Mouse (Mus musculus) intestine, embryonic 16.5 days (tissue): ENCODE results near the gene Sar1a. TPM values are rescaled to one million over a fixed set of nuclear protein-coding genes. Genes with fewer than 3 reads are reported as not detected.

Experiments
- ATAC-seq: fragments of 200-750 bp; cut with Nextera tagmentation; 2 replicates; pipeline ENCODE4 v1.8.0; 2017; ENCODE audit warnings: moderate TSS enrichment, moderate library complexity
- H3K27ac ChIP-seq: fragments of 300-500 bp; sonication (generic); 2 replicates; pipeline ENCODE4 v1.5.1; 2014; ENCODE audit warnings: mild to moderate bottlenecking, low read length
- H3K27me3 ChIP-seq: fragments of 300-500 bp; sonication (generic); replicated peaks from 2 replicates; pipeline ENCODE4 v1.6.1; 2014; ENCODE audit warnings: low read length, control low read depth, mixed read lengths; ENCODE audit not compliant: control insufficient read depth, insufficient read depth
- H3K36me3 ChIP-seq: fragments of 300-500 bp; sonication (generic); 2 replicates; pipeline ENCODE4 v1.6.1; 2014; ENCODE audit warnings: low read length, control low read depth; ENCODE audit not compliant: control insufficient read depth, insufficient read depth
- H3K4me1 ChIP-seq: fragments of 300-500 bp; sonication (generic); 2 replicates; pipeline ENCODE4 v1.6.1; 2014; ENCODE audit warnings: low read length, control low read depth, mixed read lengths; ENCODE audit not compliant: control insufficient read depth, insufficient read depth
- H3K4me2 ChIP-seq: fragments of 300-500 bp; sonication (generic); 2 replicates; pipeline ENCODE4 v1.6.1; 2014; ENCODE audit warnings: low read depth, low read length, control low read depth
- H3K4me3 ChIP-seq: fragments of 300-500 bp; sonication (generic); 2 replicates; pipeline ENCODE4 v1.5.1; 2014; ENCODE audit warnings: mild to moderate bottlenecking, low read length
- H3K9ac ChIP-seq: fragments of 300-500 bp; sonication (generic); 2 replicates; pipeline ENCODE4 v1.6.1; 2014; ENCODE audit warnings: low read depth, low read length
- H3K9me3 ChIP-seq: fragments of 300-500 bp; sonication (generic); 2 replicates; pipeline ENCODE4 v1.6.1; 2016; ENCODE audit warnings: low read length, control low read depth; ENCODE audit not compliant: control insufficient read depth
- WGBS: fragments of 180-500 bp; shearing (Covaris S2); extraction: QIAGEN DNeasy Blood & Tissue Kit; methylation state at CpG from one replicate; pipeline ENCODE4 v1.1.7; 2014; 5-methylcytosine and 5-hydroxymethylcytosine counted together
- polyA plus RNA-seq: library from polyadenylated mRNA; unstranded; fragments of >200 nt; fragmentation: Nextera tagmentation; extraction: Ambion mirVana; gene quantifications from 2 replicates; pipeline ENCODE4 v1.2.1, GENCODE M21; 2015

Sar1a gene
- polyA plus RNA-seq, 1 experiment from 2014 or later = 178 TPM

DNA sequence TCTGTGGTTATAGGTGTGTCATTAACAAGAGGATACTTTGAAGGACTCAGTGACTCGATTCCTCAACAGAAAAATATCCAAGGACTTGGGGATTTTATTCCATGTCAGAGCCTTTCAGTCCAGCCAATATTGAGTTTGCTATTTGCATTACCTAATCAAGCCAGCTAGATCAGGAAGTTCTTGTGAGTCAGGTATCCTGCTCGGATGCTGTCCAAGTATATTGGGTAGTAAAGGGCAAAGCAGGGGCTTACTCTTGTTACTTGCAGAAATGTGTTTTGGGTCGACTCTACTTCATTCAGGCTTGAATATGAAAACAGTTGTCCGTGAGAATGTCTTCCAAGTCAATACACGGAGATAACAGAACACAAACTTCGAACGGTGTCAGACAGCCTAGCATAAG lies 25.4 kb upstream of the Sar1a start:
- peaks cover under 1% of the 10 kb centered on the region; the same call in 1 of the 2 replicates for H3K36me3 ChIP-seq

DNA sequence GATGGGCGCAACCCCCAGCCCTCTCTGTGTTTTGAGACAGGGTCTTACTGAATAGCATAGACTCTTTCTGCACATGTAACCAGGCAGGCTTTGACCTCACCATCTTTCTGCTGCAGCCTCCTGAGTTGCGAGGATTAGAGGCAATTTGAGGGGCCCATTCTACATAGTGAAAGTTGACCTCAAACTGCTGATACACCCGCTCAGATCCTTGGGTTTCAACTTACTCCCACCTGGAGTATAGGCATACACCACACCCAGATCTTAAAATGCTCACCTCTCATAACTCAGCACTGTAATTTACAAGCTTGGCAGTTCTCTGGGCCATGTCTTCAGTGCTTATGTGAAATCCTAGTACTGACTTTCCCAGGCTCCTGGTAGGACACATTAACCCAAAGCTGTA lies 24.9 kb upstream of the Sar1a start:
- Histone ChIP-seq H3K9ac (no peak overlapping the region), H3K27me3 (no peaks in the 10 kb centered on the region), H3K36me3 (peaks cover 3% of the 10 kb centered on the region; the same call in 1 of the 2 replicates), H3K9me3 (no peaks in the 10 kb centered on the region), H3K4me2 (no peak overlapping the region), H3K4me3 (no peak overlapping the region), H3K27ac (no peak overlapping the region), H3K4me1 (peaks cover 8% of the 10 kb centered on the region; the same call in 1 of the 2 replicates)
- ATAC-seq = no peak
- WGBS = 72% methylated on average over 3 of the region's 3 CpGs

More for the DNA sequence above, 25.4 kb upstream of the Sar1a start:
- H3K4me3 ChIP-seq = no peak overlapping the region
- no peaks in the 10 kb centered on the region for H3K9me3 ChIP-seq
- 84% methylated on average over 7 of the region's 7 CpGs for WGBS
- no peaks in the 10 kb centered on the region for H3K27me3 ChIP-seq
- no peak overlapping the region for H3K4me2 ChIP-seq
- H3K27ac ChIP-seq = no peak overlapping the region
- H3K4me1 ChIP-seq = peaks cover 8% of the 10 kb centered on the region; the same call in 1 of the 2 replicates
- H3K9ac ChIP-seq = no peak overlapping the region
- ATAC-seq = no peak

DNA sequence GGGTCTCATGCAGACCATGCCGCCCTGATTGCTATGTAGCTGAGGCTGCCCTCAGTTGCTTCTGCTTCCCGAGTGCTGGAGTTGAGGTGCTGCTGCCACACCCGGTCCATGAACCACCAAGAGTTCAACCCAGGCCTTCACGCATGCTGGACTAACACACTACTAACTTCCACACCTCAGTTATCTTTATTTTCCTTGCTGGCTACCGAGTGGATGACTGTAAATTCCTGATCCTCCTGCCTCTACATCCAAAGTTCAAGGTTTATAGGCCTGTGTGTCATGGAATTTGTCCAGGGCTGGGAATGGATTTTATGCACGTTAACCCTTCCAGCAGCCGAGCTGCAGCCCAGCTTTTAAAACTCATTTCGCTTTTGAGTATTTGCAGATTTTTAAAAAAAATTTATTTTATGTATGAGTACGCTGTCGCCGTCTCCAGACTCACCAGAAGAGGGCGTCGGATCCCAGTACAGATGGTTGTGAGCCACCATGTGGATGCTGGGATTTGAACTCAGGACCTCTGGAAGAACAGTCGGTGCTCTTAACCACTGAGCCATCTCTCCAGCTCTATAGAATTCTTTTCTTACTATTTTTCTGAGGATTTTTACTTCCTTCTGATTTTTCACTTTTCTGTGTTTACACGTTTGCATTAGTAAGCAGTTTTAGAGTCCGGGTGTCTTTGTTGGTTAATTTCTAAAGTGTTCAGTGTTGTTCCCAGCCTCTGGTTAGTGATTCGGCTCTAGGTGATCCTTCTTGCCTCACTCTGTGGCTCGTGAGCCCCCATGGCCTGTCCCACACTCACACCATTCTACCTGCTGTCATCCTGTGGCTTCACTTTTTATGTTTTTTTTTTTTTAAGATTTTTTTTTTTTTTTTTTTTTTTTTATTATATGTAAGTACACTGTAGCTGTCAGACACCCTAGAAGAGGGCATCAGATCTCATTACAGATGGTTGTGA lies 22.9 kb upstream of the Sar1a start:
- Histone ChIP-seq H3K27ac (peak overlapping the region; percentile 66), H3K27me3 (no peaks in the 10 kb centered on the region), H3K36me3 (peaks cover 3% of the 10 kb centered on the region; the same call in 1 of the 2 replicates), H3K4me2 (peak overlapping the region; percentile 31; the same call in 1 of the 2 replicates), H3K9ac (no peak overlapping the region), H3K9me3 (no peaks in the 10 kb centered on the region), H3K4me3 (no peak overlapping the region), H3K4me1 (peaks cover 4% of the 10 kb centered on the region; the same call in 1 of the 2 replicates)
- 74% methylated on average over 18 of the region's 18 CpGs for WGBS
- ATAC-seq = peak; percentile 91

DNA sequence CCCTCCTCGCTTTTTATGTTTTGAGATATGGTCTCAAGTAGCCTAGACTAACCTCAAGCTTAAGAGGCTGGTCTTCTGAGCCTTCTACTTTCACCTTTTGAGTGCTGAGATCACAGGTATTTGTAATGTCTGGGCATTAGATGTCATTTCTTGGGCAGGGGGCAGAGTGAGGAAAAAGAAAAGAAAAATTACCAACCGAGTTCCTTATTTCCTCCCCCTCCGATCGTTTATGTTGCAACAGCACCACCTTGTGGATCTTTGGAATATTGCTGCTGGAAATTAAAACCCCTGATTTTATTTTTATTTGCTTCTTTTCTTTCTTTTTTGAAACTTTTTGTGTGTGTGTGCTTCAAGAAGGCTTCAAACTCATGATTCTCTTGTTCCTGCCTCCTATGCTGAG lies 22.1 kb upstream of the Sar1a start:
- WGBS = 26% methylated on average over 4 of the region's 4 CpGs
- Histone ChIP-seq H3K9ac (no peak overlapping the region), H3K4me1 (peaks cover 4% of the 10 kb centered on the region; the same call in 1 of the 2 replicates), H3K4me3 (no peak overlapping the region), H3K9me3 (no peaks in the 10 kb centered on the region), H3K27me3 (no peaks in the 10 kb centered on the region), H3K27ac (peak overlapping the region; percentile 16; the same call in 1 of the 2 replicates), H3K4me2 (no peak overlapping the region), H3K36me3 (peaks cover 3% of the 10 kb centered on the region; the same call in 1 of the 2 replicates)
- no peak; the same call in 1 of the 2 replicates for ATAC-seq

DNA sequence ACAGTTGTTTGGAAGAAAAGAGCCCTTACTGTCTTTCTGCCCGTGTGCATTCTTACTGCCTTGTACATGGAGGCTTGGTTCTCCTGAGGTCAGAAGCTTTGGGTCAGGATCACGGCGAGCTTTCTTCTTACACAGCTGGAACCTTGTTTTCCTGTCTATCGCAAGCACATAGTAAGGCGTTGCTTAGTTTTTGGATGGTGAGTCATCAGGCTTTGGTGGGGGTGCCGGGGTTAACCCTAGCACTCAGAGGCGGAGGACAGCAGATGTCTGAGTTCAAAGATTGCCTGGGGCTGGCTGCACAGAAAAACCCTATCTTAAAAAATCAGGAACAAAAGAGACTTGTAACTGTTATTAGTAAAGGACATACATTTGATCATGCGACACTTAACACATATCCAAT lies 18.2 kb upstream of the Sar1a start:
- Histone ChIP-seq H3K36me3 (peaks cover 3% of the 10 kb centered on the region; the same call in 1 of the 2 replicates), H3K27me3 (no peaks in the 10 kb centered on the region)

DNA sequence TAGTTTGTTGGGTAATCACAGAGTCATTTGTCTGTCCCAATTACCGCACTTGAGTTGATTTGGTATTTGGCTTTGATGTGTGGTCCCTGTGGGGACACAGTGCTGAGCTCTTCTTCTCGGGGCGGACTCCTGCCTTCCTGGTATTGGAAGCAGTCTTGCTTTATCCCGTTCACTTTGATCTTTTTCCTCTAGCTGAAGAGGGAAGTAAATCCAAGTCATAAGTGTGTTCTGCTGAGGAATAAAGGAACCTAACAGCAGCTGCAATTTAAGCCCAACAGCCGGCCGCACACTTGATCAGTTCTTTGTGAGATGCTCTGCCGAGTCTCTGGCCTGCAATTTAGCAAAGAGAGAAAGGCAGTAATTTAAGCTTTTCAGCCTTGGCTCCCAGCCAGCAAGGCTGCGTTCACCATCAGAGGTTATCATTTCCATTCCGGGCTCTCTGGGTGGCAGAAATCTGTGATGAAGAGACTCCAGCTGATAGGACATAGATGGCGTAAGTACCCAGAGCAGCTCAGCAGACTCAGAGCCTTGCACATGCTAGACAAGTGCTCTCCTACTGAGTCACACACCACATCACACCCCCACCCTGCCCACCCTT lies 17.6 kb upstream of the Sar1a start:
- Histone ChIP-seq H3K27ac (no peak overlapping the region), H3K9ac (no peak overlapping the region), H3K4me3 (no peak overlapping the region), H3K9me3 (no peaks in the 10 kb centered on the region), H3K4me1 (no peaks in the 10 kb centered on the region), H3K4me2 (no peak overlapping the region), H3K27me3 (no peaks in the 10 kb centered on the region), H3K36me3 (peaks cover 3% of the 10 kb centered on the region; the same call in 1 of the 2 replicates)
- no peak for ATAC-seq
- WGBS = 65% methylated on average over 10 of the region's 10 CpGs

More for the DNA sequence above, 18.2 kb upstream of the Sar1a start:
- H3K9me3 ChIP-seq = no peaks in the 10 kb centered on the region
- no peaks in the 10 kb centered on the region for H3K4me1 ChIP-seq
- no peak overlapping the region for H3K27ac ChIP-seq
- H3K9ac ChIP-seq = no peak overlapping the region
- H3K4me2 ChIP-seq = no peak overlapping the region
- 79% methylated on average over 8 of the region's 8 CpGs for WGBS
- no peak overlapping the region for H3K4me3 ChIP-seq
- no peak for ATAC-seq

DNA sequence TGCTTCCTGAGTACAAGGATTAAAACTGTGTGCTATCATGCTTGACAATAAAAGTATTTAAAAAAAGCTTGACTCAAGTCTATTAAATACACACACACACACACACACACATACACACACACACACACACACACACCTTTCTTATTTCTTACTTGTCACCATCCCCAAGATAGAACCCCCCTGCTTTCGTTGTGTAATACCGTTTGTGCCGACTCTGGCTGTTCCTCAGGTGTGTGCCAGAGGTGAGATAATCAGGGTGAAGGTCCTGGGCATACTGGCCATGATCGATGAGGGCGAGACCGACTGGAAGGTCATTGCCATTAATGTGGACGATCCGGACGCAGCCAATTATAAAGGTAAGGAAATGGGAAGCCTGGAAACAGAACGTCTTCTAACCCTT lies 15.0 kb upstream of the Sar1a start:
- no peak for ATAC-seq
- H3K36me3 ChIP-seq = no peaks in the 10 kb centered on the region

DNA sequence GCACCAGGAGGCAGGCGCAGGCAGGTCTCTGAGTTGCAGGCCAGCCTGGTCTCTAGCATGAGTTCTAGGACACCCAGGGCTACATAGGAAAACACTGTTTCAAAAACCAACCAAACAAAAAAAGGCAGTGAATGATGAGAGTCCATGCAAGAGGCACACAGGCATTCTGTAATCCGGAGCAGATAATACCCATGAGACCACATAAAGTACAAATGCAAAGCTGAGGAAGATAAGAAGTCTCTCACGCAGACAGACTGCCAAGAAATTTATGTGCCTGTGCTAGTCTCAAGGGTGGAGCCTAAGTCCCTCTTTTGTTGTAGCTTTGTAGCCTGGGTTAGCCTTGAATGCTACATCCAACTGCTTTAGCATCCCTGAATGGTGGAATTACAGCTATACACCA lies 14.4 kb upstream of the Sar1a start:
- no peaks in the 10 kb centered on the region for H3K27me3 ChIP-seq
- 88% methylated on average over 3 of the region's 3 CpGs for WGBS
- no peak overlapping the region for H3K27ac ChIP-seq
- no peak overlapping the region for H3K4me2 ChIP-seq
- H3K9ac ChIP-seq = no peak overlapping the region
- H3K4me3 ChIP-seq = no peak overlapping the region
- ATAC-seq = no peak
- H3K36me3 ChIP-seq = no peaks in the 10 kb centered on the region; the same call in 1 of the 2 replicates
- no peaks in the 10 kb centered on the region for H3K4me1 ChIP-seq
- no peaks in the 10 kb centered on the region for H3K9me3 ChIP-seq

More for the DNA sequence above, 15.0 kb upstream of the Sar1a start:
- H3K4me1 ChIP-seq = no peaks in the 10 kb centered on the region
- WGBS = 89% methylated on average over 10 of the region's 10 CpGs
- H3K4me3 ChIP-seq = no peak overlapping the region
- no peak overlapping the region for H3K9ac ChIP-seq
- no peaks in the 10 kb centered on the region for H3K27me3 ChIP-seq
- no peaks in the 10 kb centered on the region for H3K9me3 ChIP-seq
- H3K27ac ChIP-seq = no peak overlapping the region
- H3K4me2 ChIP-seq = no peak overlapping the region

DNA sequence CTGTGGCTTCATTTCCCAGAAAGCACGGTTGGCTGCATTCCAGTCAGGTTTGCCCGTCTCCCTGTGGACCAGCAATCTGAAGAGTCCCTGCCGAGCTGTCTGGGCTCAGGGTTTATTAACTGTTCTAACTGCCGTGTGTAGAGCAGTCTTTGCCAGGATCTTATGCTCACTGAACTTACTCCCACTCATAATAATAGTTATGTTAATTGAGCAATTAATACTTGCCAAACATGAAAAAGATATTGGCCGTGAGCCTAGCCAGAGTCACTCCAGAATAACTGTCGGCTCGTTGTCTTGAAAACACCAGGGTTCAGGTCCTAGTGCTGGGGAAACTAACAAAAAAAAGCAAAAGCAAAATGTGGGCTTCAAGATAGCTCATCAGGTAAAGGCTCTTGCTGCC lies 10.8 kb upstream of the Sar1a start:
- no peak overlapping the region for H3K9ac ChIP-seq
- ATAC-seq = no peak
- no peak overlapping the region for H3K4me3 ChIP-seq
- no peaks in the 10 kb centered on the region for H3K27me3 ChIP-seq
- WGBS = 76% methylated on average over 7 of the region's 7 CpGs
- no peak overlapping the region for H3K27ac ChIP-seq
- H3K9me3 ChIP-seq = no peaks in the 10 kb centered on the region
- no peak overlapping the region for H3K4me2 ChIP-seq
- H3K36me3 ChIP-seq = peaks cover 4% of the 10 kb centered on the region; the same call in 1 of the 2 replicates
- no peaks in the 10 kb centered on the region for H3K4me1 ChIP-seq
